Mouse (Mus musculus): ENCODE results near the gene Inca1.

DNA sequence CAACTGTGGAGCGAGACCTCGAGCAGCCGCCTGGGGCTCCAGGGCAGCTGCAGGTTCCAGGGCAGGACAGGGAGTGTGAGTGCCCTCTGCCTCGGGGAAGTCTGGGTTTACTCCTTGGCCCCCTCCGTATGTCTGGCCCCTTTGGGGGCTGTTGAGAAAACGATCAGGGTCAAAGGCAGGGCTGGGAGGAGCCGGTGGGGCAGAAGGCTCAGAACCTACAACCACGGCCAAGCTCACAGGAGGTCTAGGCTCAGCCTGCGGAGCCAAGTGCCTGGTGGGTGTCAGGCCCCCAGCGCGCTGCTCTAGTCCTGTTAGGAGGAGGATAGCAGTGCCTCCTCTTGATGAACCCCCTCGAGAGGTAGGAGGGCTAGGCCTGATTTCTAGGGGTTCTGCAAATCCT is 18.8 kb downstream of the Inca1 start:
- TF ChIP-seq CTCF (IDR thresholded peaks at IDR 0.05; ENCODE audit: borderline replicate concordance, insufficient read depth, low read depth, low read length) = no peak
- no peak for TF ChIP-seq POLR2A (IDR thresholded peaks at IDR 0.05; ENCODE audit: borderline replicate concordance, insufficient read depth, low read length)

Measured in cerebellum, adult 2 months (tissue).